Comparison of ENCODE assay signal across 21 mouse cellular contexts in the genomic region with DNA sequence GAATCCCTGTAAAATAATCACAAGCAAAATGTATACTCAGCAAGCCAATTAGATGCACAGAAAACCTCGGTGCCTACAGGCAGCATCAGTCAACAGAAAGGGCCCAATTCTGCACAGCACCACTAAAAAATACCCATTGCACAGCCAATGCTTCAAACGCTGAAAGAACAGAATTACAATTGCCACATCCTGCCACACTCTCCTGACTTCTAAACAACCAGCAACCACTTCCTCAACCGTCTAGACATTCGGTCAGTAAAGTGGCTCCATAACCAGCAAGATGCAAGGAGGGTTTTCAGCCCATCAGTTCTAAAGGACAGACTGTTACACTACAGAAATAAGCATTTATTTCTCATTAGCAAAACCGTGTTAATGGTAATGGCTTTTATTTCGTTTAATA.
DNase-seq lines count a peak whose midpoint lies in the region; ATAC-seq and TF ChIP-seq lines count a peak whose summit lies in the region.
"Had no signal": no experiment of that assay in that cellular context is flagged by ENCODE, and none has a peak within 500 bp of the region (broad histone marks: within the 10 kb centered on the region; RNA-seq: fewer than 3 reads in every experiment).

No protein-coding gene starts in this region.

- peak; percentile 49 for DNase-seq in midbrain, embryonic 11.5 days (ENCODE audit: low spot score, missing footprints)
- DNase-seq in natural killer cell, adult 2 months (ENCODE audit: low spot score in 2 of 2): peak; percentile 52 to 60
- DNase-seq in thymus, postnatal 36 days: peak; percentile 42 to 53
- no peak for DNase-seq in frontal cortex, adult 2 months (ENCODE audit: extremely low spot score in 1 of 2, low spot score in 1 of 2)
- no peak for DNase-seq in kidney, adult 18-20 months
- DNase-seq in forebrain, postnatal 0 days: no peak
- DNase-seq: adrenal gland, postnatal 36 days; cerebellum, adult 11-12 months; cerebellum, postnatal 14 days; kidney, adult 8-10 months; kidney, postnatal 14 days; liver; lung, adult 2 months; lung, postnatal 36 days had no signal

- WGBS in midbrain, embryonic 11.5 days: 85% methylated on average over 6 of the region's 6 CpGs
- 88% methylated on average over 6 of the region's 6 CpGs for WGBS in midbrain, embryonic 13.5 days
- 89% methylated on average over 6 of the region's 6 CpGs for WGBS in forebrain, postnatal 0 days

- no peak for ATAC-seq in midbrain, embryonic 11.5 days (ENCODE audit: low FRiP score)
- no peak for ATAC-seq in midbrain, embryonic 13.5 days
- peak; percentile 55 for ATAC-seq in granulocyte monocyte progenitor cell, adult 5-6 weeks (replicated peaks; ENCODE audit: poor library complexity, severe bottlenecking)
- no peak for ATAC-seq in forebrain, postnatal 0 days

- no peaks in the 10 kb centered on the region for H3K9me3 ChIP-seq in midbrain, embryonic 11.5 days (ENCODE audit: control insufficient read depth, low read length)
- no peaks in the 10 kb centered on the region for H3K9me3 ChIP-seq in midbrain, embryonic 13.5 days
- no peaks in the 10 kb centered on the region for H3K9me3 ChIP-seq in forebrain, postnatal 0 days (ENCODE audit: low read length)
- H3K9me3 ChIP-seq: forebrain, embryonic 12.5 days; hindbrain, embryonic 15.5 days; midbrain, embryonic 10.5 days; neural tube, embryonic 13.5 days had no signal

- no peak overlapping the region for H3K9ac ChIP-seq in midbrain, embryonic 11.5 days (ENCODE audit: low read length)
- no peak overlapping the region for H3K9ac ChIP-seq in midbrain, embryonic 13.5 days (replicated peaks)
- no peak overlapping the region for H3K9ac ChIP-seq in forebrain, postnatal 0 days
- H3K9ac ChIP-seq: forebrain, embryonic 12.5 days; heart, embryonic 12.5 days; hindbrain, embryonic 15.5 days; neural tube, embryonic 13.5 days had no signal

- no peaks in the 10 kb centered on the region for H3K36me3 ChIP-seq in midbrain, embryonic 11.5 days (ENCODE audit: control insufficient read depth, insufficient read depth, low read length)
- no peaks in the 10 kb centered on the region for H3K36me3 ChIP-seq in midbrain, embryonic 13.5 days
- no peaks in the 10 kb centered on the region for H3K36me3 ChIP-seq in forebrain, postnatal 0 days (ENCODE audit: insufficient read depth)
- H3K36me3 ChIP-seq: forebrain, embryonic 12.5 days; heart, embryonic 12.5 days; hindbrain, embryonic 15.5 days; midbrain, embryonic 10.5 days; neural tube, embryonic 13.5 days had no signal

- no peaks in the 10 kb centered on the region for H3K27me3 ChIP-seq in midbrain, embryonic 11.5 days (ENCODE audit: control insufficient read depth, insufficient read depth, low read length)
- no peaks in the 10 kb centered on the region for H3K27me3 ChIP-seq in midbrain, embryonic 13.5 days
- no peaks in the 10 kb centered on the region for H3K27me3 ChIP-seq in forebrain, postnatal 0 days (ENCODE audit: insufficient read depth, low read length)
- H3K27me3 ChIP-seq: forebrain, embryonic 12.5 days; heart, embryonic 12.5 days; hindbrain, embryonic 15.5 days; neural tube, embryonic 13.5 days had no signal

- no peak overlapping the region for H3K4me3 ChIP-seq in midbrain, embryonic 11.5 days (ENCODE audit: low read depth, low read length)
- no peak overlapping the region for H3K4me3 ChIP-seq in midbrain, embryonic 13.5 days (replicated peaks)
- no peak overlapping the region for H3K4me3 ChIP-seq in forebrain, postnatal 0 days (ENCODE audit: low read depth, low read length)
- H3K4me3 ChIP-seq: forebrain, embryonic 12.5 days; heart, embryonic 12.5 days; hindbrain, embryonic 15.5 days; midbrain, embryonic 10.5 days; neural tube, embryonic 13.5 days had no signal

- no peaks in the 10 kb centered on the region for H3K4me1 ChIP-seq in midbrain, embryonic 11.5 days (ENCODE audit: control insufficient read depth, insufficient read depth, low read length)
- H3K4me1 ChIP-seq in midbrain, embryonic 13.5 days (replicated peaks): peaks cover 8% of the 10 kb centered on the region
- no peaks in the 10 kb centered on the region for H3K4me1 ChIP-seq in forebrain, postnatal 0 days (ENCODE audit: insufficient read depth)
- H3K4me1 ChIP-seq: forebrain, embryonic 12.5 days; heart, embryonic 12.5 days; hindbrain, embryonic 15.5 days; midbrain, embryonic 10.5 days; neural tube, embryonic 13.5 days had no signal

- no peak for TF ChIP-seq CTCF in forebrain, postnatal 0 days (IDR thresholded peaks at IDR 0.05; ENCODE audit: low read depth)

- no peak overlapping the region for H3K4me2 ChIP-seq in midbrain, embryonic 11.5 days
- no peak overlapping the region for H3K4me2 ChIP-seq in midbrain, embryonic 13.5 days (replicated peaks)
- no peak overlapping the region for H3K4me2 ChIP-seq in forebrain, postnatal 0 days (ENCODE audit: low read depth)
- H3K4me2 ChIP-seq: forebrain, embryonic 12.5 days; heart, embryonic 12.5 days; hindbrain, embryonic 15.5 days; neural tube, embryonic 13.5 days had no signal

- no peak overlapping the region for H3K27ac ChIP-seq in midbrain, embryonic 11.5 days (ENCODE audit: low read depth, low read length)
- no peak overlapping the region for H3K27ac ChIP-seq in midbrain, embryonic 13.5 days
- no peak overlapping the region for H3K27ac ChIP-seq in forebrain, postnatal 0 days (ENCODE audit: low read depth, low read length)
- H3K27ac ChIP-seq: forebrain, embryonic 12.5 days; hindbrain, embryonic 15.5 days; midbrain, embryonic 10.5 days; neural tube, embryonic 13.5 days had no signal

Comparison
In these comparisons a context has a peak if more than half of its experiments do, and no peak if none do; other contexts are left out.
1. DNase-seq: peak in midbrain, embryonic 11.5 days (single experiment), natural killer cell, adult 2 months (2 of 2) and thymus, postnatal 36 days (2 of 2); none in frontal cortex, adult 2 months (0 of 2), kidney, adult 18-20 months (single experiment) and forebrain, postnatal 0 days (single experiment).